Mouse (Mus musculus) spleen, adult 2 months (tissue): ENCODE measurements around the gene Hcn2.

Experiments
- CTCF ChIP-seq: fragments of 200-500 bp; IDR thresholded peaks from 2 replicates; pipeline ENCODE4 v1.5.1; 2011; ENCODE audit warnings: mild to moderate bottlenecking, inconsistent platforms; ENCODE audit not compliant: insufficient read depth, insufficient read length, insufficient replicate concordance; ENCODE audit errors: extremely low read depth
- POLR2A ChIP-seq: fragments of 200-500 bp; IDR thresholded peaks from 2 replicates; pipeline ENCODE4 v1.6.1; 2011; ENCODE audit warnings: low read depth, low read length, inconsistent platforms

GRCm38 (mm10) chr10:79668771-79669575 is 47.5 kb upstream of the Hcn2 start, which contains the start of gene Tpgs1:
- TF ChIP-seq CTCF (peak; percentile 67; the same call in 1 of the 2 replicates), POLR2A (peak; percentile 20; the same call in 1 of the 2 replicates)
